Mouse (Mus musculus): ENCODE data around the gene Vat1l. TPM values are rescaled to one million over a fixed set of nuclear protein-coding genes. Genes with fewer than 3 reads are reported as not detected.

Vat1l gene
- total RNA-seq, 2 experiments from 2014 or later: 0.67 to 0.72 TPM

GRCm38 (mm10) chr8:114298253-114298652 is 92.8 kb downstream of the Vat1l start:
- DNase-seq: no peak

DNA sequence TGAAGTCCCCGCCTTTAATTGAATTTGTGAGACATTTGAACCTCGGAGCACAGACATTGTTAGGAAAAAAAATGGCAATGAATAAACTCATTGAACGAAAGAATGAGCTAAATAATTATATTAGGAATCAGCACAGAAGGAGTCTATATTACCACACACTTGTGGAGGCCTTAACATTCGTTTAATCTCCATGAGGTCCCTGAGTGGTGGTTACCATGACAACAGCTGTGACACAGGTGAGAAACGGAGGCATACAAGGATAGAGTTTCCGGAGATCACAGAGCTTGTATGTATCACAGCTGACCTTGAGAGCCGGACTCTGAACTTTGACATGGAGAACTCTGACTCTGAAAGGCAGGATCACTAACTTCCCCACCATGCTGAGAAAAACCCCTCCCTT is 94.7 kb downstream of the Vat1l start:
- no peak for DNase-seq

DNA sequence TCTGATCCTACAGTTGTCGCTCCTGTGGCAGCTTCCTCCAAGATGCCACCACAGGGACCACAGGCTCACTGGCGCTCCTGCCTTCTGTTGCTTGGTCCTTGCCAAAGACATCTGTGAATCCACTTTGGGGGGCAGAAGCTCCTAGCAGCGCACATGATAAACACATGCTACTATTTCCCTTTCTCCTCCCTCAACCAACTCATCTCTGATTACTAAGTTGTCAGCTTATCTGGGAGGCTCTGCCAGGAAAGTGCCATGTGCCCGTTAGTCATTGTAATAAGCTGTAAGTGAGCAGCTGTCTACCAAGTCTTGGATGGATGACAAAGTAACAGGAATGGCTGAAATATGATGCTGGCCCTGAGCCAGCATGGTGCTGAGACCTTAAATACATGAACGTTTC is 100.9 kb downstream of the Vat1l start:
- no peak for DNase-seq

GRCm38 (mm10) chr8:114314669-114315325 is 109.4 kb downstream of the Vat1l start:
- DNase-seq: no peak

- no peak for DNase-seq
Observed at GRCm38 (mm10) chr8:114318161-114318560, 112.7 kb downstream of the Vat1l start.

GRCm38 (mm10) chr8:114322096-114322495 is 116.7 kb downstream of the Vat1l start:
- no peak for DNase-seq

- no peak for DNase-seq
Observed at GRCm38 (mm10) chr8:114331928-114332327, 126.5 kb downstream of the Vat1l start.

GRCm38 (mm10) chr8:114332949-114333348 is 127.5 kb downstream of the Vat1l start:
- no peak for DNase-seq

GRCm38 (mm10) chr8:114335721-114336120 is 130.3 kb downstream of the Vat1l start:
- DNase-seq: no peak

DNA sequence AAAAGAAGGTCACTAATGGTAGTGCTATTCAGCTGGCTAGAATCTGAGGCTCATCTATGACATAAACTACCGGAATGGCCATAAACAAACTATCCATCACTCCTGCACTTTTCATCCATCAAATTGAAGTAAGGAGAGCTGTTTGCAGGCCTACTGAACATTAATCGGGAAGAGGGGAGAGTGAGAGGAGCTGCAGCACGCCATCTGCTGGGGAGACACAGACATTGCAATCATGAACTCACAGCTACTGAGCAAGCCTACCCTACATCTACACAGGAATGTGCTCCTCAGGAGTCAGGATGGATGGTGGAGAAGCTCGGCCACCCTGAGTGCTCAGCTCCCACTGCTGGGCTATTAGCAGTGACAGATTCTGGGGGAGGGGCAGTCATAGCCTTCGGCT is 136.9 kb downstream of the Vat1l start:
- DNase-seq: no peak

DNA sequence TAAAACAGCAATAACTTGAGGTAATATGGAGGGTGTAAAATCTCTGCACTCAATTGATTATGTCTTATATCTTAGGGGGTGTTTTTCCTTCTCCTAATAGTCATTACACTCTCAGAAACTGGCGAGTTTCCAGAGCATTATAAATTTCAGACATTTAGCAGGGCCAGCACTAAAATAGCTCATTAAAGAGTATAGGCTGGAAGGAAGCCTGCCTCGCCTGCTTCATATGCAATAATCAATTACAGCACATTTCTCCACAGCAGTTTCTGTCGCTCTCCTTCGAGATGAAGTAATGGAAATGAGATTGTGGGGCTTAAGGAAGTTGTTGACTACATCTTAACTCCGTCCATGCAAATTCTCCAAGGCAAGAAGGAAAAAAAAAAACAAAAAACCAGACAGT is 139.4 kb downstream of the Vat1l start:
- no peak for DNase-seq

DNA sequence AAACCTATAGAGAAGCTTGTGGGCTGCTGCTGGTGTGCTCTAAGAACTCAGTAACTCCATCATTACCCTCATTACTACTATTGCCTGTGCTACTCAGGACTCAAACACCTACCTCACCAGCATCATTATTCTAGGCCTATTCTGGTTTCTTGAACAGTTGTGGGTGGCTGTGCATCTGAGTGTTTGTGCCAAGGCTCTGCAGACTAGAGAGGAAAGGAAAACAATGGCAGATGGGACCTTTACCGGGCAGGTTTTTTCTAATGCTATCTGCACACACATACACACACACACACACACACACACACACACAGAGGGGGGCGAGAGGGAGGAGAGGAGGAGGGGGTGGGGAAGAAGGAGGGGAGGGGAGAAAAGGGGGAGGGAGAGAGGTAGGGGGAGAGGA is 140.6 kb downstream of the Vat1l start:
- no peak for DNase-seq

DNA sequence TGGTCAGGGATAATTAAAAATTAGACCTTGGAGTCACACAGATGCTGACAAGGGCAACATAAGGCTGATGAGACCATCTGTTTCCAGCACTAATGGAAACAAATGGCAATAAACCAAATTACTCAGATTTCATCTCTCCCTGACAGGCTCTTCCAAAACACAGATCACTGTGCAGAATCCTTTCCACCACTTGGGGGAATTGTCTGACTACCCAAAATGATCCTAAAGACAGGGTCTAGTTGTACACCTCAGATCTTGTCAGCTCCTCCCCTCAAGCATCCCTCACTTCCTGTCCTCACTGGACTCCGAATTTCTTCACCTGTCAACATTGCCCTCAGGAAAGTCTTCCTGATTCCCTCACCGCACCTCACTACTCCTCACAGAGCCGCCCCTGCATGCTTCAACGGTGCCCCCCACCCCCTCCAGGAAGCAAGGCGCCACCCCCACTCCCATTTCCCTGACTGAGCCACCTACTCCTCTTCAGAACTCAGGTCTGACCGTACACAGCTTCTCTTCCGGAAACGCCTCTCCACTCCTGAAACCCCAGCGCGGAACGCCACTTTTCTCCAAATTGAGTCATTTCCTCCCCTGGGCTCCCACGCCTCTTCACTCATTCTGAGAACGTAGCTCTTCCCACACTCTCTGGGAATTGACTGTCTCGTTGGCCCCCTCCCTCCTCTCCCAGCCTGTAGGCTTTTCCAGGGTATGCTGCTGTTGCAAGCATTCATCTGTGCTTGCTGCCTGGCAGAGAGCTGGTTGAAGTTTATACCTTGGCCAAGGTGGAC is 146.4 kb downstream of the Vat1l start:
- peak; percentile 7 for DNase-seq

GRCm38 (mm10) chr8:114360506-114360905 is 155.1 kb downstream of the Vat1l start:
- no peak for DNase-seq

DNA sequence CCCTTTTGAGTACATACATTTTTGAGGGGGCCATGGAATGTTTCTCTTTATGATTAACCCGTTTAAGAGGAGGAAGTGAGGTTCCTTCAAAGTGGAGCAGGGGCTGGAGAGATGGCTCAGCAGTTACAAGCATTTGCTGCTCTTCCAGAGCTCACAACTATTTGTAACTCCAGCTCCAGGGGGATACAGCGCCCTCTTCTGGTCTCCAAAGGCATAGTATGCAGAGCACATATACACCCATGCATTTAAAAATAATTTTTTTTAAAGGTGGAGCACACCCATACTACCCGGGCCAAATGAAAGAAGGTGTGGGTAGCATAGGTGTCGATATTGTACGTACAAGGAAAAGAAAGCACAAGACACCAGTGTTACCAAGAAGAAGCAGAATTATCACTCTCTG is 157.8 kb downstream of the Vat1l start:
- no peak for DNase-seq

DNA sequence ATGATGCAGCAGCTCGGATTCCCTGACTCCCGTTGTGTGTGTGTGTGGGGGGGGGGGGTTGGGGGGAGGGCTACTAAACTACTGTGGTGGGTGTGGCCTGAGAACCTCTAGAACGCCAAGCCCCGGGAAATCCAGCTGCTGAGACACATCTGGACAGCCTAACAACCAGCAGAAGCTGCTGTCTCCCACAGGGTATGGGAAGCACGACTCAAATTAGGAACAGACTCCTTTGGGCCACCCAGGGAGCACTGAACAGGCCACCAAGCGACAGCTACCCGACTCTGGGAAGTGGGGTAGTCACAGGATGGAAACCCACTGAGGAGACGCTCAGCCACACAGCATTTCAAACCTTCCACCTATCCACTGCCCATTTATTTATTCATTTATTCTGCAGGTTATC is 158.2 kb downstream of the Vat1l start:
- DNase-seq: no peak

DNA sequence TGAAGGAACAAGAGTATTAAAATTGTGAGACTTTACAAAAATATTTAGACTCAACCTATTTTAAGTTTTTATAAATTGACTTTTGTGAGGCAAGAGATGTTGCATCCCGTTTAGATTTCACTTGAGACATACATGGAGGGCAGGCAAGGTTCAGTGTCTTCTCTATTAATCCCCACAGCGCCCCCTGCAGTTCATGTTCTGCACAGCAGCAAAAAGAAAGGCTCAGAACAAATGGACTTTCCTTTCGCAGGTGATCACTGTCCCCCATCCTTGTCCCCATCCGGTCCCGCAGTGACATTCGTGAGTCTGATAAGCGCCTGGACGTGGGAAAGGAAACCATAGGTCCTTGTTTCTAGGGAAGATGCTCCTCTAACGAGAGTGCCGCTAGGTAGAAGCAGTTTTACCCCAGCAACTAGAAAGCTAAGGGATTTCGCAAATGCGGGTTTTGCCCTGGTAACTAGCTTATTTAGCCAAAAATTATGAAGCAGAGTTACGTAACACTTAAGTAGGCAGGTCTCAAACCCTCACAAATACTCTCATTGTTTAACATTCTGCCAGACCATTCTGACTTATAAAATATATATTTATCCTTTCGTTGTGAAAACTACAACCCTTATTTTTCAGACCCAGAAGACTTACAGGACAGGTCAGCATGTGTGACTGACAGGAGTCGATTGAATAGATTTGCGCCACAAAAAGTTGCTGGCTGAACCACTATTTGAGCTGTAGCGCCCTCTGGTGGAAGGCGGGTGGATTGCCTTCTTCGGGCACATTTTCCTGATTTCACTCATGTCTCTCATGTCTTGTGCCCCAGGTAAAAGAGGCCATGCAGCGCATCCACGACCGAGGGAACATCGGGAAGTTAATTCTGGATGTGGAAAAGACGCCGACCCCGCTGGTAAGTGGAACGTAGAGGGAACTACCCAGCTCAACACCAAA is 163.9 kb downstream of the Vat1l start:
- peak; percentile 83 for DNase-seq

- no peak for DNase-seq
Observed at GRCm38 (mm10) chr8:114374390-114374789, 169.0 kb downstream of the Vat1l start.

- DNase-seq: no peak
Observed at GRCm38 (mm10) chr8:114384189-114384588, 178.8 kb downstream of the Vat1l start.

DNA sequence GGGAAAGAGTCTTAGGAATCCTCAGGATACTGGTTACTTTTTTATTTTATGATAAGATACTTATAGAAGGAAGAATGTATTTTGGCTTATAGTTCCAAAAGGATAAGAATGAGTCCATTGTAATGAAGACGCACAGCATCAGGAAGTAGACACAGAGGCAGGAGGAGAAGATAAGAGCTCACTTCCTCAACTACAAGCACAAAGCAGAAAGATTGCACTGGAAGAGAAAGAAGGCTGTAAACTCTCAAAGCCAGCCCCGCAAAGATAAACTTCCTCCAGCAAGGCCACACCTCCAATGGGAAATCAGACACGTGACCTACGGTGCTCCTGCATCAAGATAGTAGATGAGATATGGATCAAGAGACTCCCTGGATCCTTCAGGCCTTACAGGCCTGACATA is 182.1 kb downstream of the Vat1l start:
- no peak for DNase-seq

GRCm38 (mm10) chr8:114390465-114391254 is 185.2 kb downstream of the Vat1l start:
- no peak for DNase-seq

DNA sequence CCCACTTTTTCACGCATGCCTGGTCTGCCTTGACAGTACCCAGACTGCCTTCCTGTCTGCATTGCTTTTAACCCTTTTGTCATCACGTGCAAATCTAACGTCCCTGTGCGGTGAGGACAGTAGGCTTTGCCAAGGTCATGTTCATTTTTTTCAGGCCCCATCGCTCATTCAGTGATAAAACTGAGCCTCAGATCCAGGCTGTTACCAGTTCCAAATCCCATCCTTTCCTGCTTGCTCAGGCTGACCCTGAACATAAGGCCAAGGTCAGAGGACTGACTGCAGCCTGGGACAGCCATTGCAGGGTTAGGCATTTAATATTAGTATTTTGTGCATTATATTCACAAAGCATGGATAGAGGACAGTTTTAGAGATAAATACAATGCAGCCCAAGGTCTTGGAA is 192.9 kb downstream of the Vat1l start:
- no peak for DNase-seq
